Mouse (Mus musculus) stomach, embryonic 15.5 days (tissue): Measurements from ENCODE around the gene Scn3b. TPM values are rescaled to one million over a fixed set of nuclear protein-coding genes. Genes with fewer than 3 reads are reported as not detected.

Experiments used
- ATAC-seq: fragments of 200-750 bp; cut with Nextera tagmentation; 2 replicates; pipeline ENCODE4 v1.8.0; 2017; ENCODE audit warnings: low read depth, moderate number of reproducible peaks, moderate TSS enrichment; ENCODE audit not compliant: insufficient read depth, low FRiP score
- H3K27ac ChIP-seq: fragments of 300-500 bp; sonication (generic); 2 replicates; pipeline ENCODE4 v1.5.1; 2015; ENCODE audit warnings: mild to moderate bottlenecking, inconsistent platforms
- H3K27me3 ChIP-seq: fragments of 300-500 bp; sonication (generic); replicated peaks from 2 replicates; pipeline ENCODE4 v1.6.1; 2015; ENCODE audit warnings: inconsistent platforms
- H3K36me3 ChIP-seq: fragments of 300-500 bp; sonication (generic); 2 replicates; pipeline ENCODE4 v1.6.1; 2015; ENCODE audit warnings: inconsistent platforms
- H3K4me1 ChIP-seq: fragments of 300-500 bp; sonication (generic); 2 replicates; pipeline ENCODE4 v1.6.1; 2015; ENCODE audit warnings: inconsistent platforms
- H3K4me2 ChIP-seq: fragments of 300-500 bp; sonication (generic); 2 replicates; pipeline ENCODE4 v1.6.1; 2015; ENCODE audit warnings: mild to moderate bottlenecking, inconsistent platforms
- H3K4me3 ChIP-seq: fragments of 300-500 bp; sonication (generic); replicated peaks from 2 replicates; pipeline ENCODE4 v1.5.1; 2015; ENCODE audit warnings: inconsistent platforms
- H3K9ac ChIP-seq: fragments of 300-500 bp; sonication (generic); 2 replicates; pipeline ENCODE4 v1.6.1; 2015; ENCODE audit warnings: inconsistent platforms
- H3K9me3 ChIP-seq: fragments of 300-500 bp; sonication (generic); 2 replicates; pipeline ENCODE4 v1.6.1; 2016; ENCODE audit warnings: inconsistent platforms
- WGBS: fragments of 180-500 bp; shearing (Covaris S2); methylation state at CpG from one replicate; pipeline ENCODE4 v1.1.7; 2015; 5-methylcytosine and 5-hydroxymethylcytosine counted together
- polyA plus RNA-seq: library from polyadenylated mRNA; unstranded; fragments of >200 nt; fragmentation: Nextera tagmentation; extraction: Ambion mirVana; gene quantifications from 2 replicates; pipeline ENCODE4 v1.2.1, GENCODE M21; 2015

The Scn3b gene
- polyA plus RNA-seq = 5.2 and 6.1 TPM in 2 replicates

GRCm38 (mm10) chr9:40269103-40269861 is at the start of gene Scn3b:
TSS of gene Scn3b (plus strand) at chr9:40269217.
- peak within 1 kb of the TSS; percentile 28 for H3K4me3 ChIP-seq
- no peaks in the 10 kb centered on the region for H3K36me3 ChIP-seq
- peaks cover 9% of the 10 kb centered on the region for H3K27me3 ChIP-seq
- peak; percentile 77; the same call in 1 of the 2 replicates for ATAC-seq
- under 1% methylated on average over 39 of the region's 42 CpGs for WGBS
- peak within 1 kb of the TSS; percentile 60 for H3K4me2 ChIP-seq
- no peaks in the 10 kb centered on the region for H3K9me3 ChIP-seq
- H3K4me1 ChIP-seq = peaks cover 16% of the 10 kb centered on the region; the same call in 1 of the 2 replicates
- H3K27ac ChIP-seq = no peak within 1 kb of the TSS
- H3K9ac ChIP-seq = no peak within 1 kb of the TSS

GRCm38 (mm10) chr9:40224289-40224688 is 44.7 kb upstream of the Scn3b start:
- H3K4me1 ChIP-seq = no peaks in the 10 kb centered on the region
- no peak overlapping the region for H3K4me3 ChIP-seq
- no peak for ATAC-seq
- no peak overlapping the region for H3K4me2 ChIP-seq
- no peaks in the 10 kb centered on the region for H3K27me3 ChIP-seq
- 69% methylated on average over 4 of the region's 4 CpGs for WGBS
- no peak overlapping the region for H3K27ac ChIP-seq
- no peaks in the 10 kb centered on the region for H3K9me3 ChIP-seq
- H3K36me3 ChIP-seq = no peaks in the 10 kb centered on the region
- H3K9ac ChIP-seq = no peak overlapping the region

- no peak; the same call in 1 of the 2 replicates for ATAC-seq
- 64% methylated on average over 10 of the region's 10 CpGs for WGBS
- H3K4me3 ChIP-seq = no peak overlapping the region
These were observed 40.9 kb upstream of the Scn3b start for GRCm38 (mm10) chr9:40227874-40228789.

GRCm38 (mm10) chr9:40228804-40229331 is 40.1 kb upstream of the Scn3b start:
- 61% methylated on average over 6 of the region's 6 CpGs for WGBS
- ATAC-seq = no peak
- no peak overlapping the region for H3K4me3 ChIP-seq

More at GRCm38 (mm10) chr9:40227874-40228789, 40.9 kb upstream of the Scn3b start:
- Histone ChIP-seq H3K4me1 (no peaks in the 10 kb centered on the region), H3K4me2 (no peak overlapping the region), H3K36me3 (no peaks in the 10 kb centered on the region), H3K27ac (no peak overlapping the region), H3K9ac (no peak overlapping the region), H3K27me3 (no peaks in the 10 kb centered on the region), H3K9me3 (no peaks in the 10 kb centered on the region)

GRCm38 (mm10) chr9:40229479-40229878 is 39.5 kb upstream of the Scn3b start:
- Histone ChIP-seq H3K27me3 (no peaks in the 10 kb centered on the region), H3K4me3 (no peak overlapping the region), H3K36me3 (no peaks in the 10 kb centered on the region), H3K4me2 (no peak overlapping the region), H3K9ac (no peak overlapping the region), H3K9me3 (no peaks in the 10 kb centered on the region), H3K27ac (no peak overlapping the region), H3K4me1 (no peaks in the 10 kb centered on the region)
- WGBS = 53% methylated on average over 5 of the region's 5 CpGs
- ATAC-seq = no peak

More at GRCm38 (mm10) chr9:40228804-40229331, 40.1 kb upstream of the Scn3b start:
- Histone ChIP-seq H3K36me3 (no peaks in the 10 kb centered on the region), H3K9ac (no peak overlapping the region), H3K27ac (no peak overlapping the region), H3K27me3 (no peaks in the 10 kb centered on the region), H3K4me1 (no peaks in the 10 kb centered on the region), H3K9me3 (no peaks in the 10 kb centered on the region), H3K4me2 (no peak overlapping the region)

GRCm38 (mm10) chr9:40231019-40231418 is 38.0 kb upstream of the Scn3b start:
- WGBS = 77% methylated on average over 3 of the region's 3 CpGs
- no peaks in the 10 kb centered on the region for H3K27me3 ChIP-seq

GRCm38 (mm10) chr9:40234233-40235072 is 34.6 kb upstream of the Scn3b start:
- H3K36me3 ChIP-seq = no peaks in the 10 kb centered on the region
- H3K27ac ChIP-seq = no peak overlapping the region
- H3K27me3 ChIP-seq = no peaks in the 10 kb centered on the region
- no peaks in the 10 kb centered on the region for H3K9me3 ChIP-seq
- no peak overlapping the region for H3K4me3 ChIP-seq
- no peaks in the 10 kb centered on the region for H3K4me1 ChIP-seq
- no peak overlapping the region for H3K9ac ChIP-seq
- H3K4me2 ChIP-seq = no peak overlapping the region
- ATAC-seq = no peak
- 57% methylated on average over 10 of the region's 10 CpGs for WGBS

More at GRCm38 (mm10) chr9:40231019-40231418, 38.0 kb upstream of the Scn3b start:
- no peak overlapping the region for H3K9ac ChIP-seq
- no peaks in the 10 kb centered on the region for H3K36me3 ChIP-seq
- no peaks in the 10 kb centered on the region for H3K4me1 ChIP-seq
- H3K27ac ChIP-seq = no peak overlapping the region
- H3K4me2 ChIP-seq = no peak overlapping the region
- no peak for ATAC-seq
- no peak overlapping the region for H3K4me3 ChIP-seq
- no peaks in the 10 kb centered on the region for H3K9me3 ChIP-seq

GRCm38 (mm10) chr9:40235220-40235619 is 33.8 kb upstream of the Scn3b start:
- Histone ChIP-seq H3K4me3 (no peak overlapping the region), H3K27me3 (no peaks in the 10 kb centered on the region), H3K36me3 (no peaks in the 10 kb centered on the region), H3K4me2 (no peak overlapping the region), H3K9ac (no peak overlapping the region), H3K27ac (no peak overlapping the region), H3K9me3 (no peaks in the 10 kb centered on the region), H3K4me1 (no peaks in the 10 kb centered on the region)
- 79% methylated on average over 7 of the region's 7 CpGs for WGBS
- no peak for ATAC-seq

- no peaks in the 10 kb centered on the region for H3K9me3 ChIP-seq
- 0 out of 2 replicates have a peak, but pooled peaks cover 6% of the 10 kb centered on the region for H3K4me1 ChIP-seq
- no peak overlapping the region for H3K27ac ChIP-seq
- no peak overlapping the region for H3K4me3 ChIP-seq
- ATAC-seq = no peak
- H3K4me2 ChIP-seq = no peak overlapping the region
- no peak overlapping the region for H3K9ac ChIP-seq
- no peaks in the 10 kb centered on the region for H3K36me3 ChIP-seq
- WGBS = 44% methylated on average over 4 of the region's 4 CpGs
- H3K27me3 ChIP-seq = no peaks in the 10 kb centered on the region
These were observed 29.3 kb upstream of the Scn3b start for GRCm38 (mm10) chr9:40239749-40240148.

GRCm38 (mm10) chr9:40240311-40240710 is 28.7 kb upstream of the Scn3b start:
- no peak overlapping the region for H3K9ac ChIP-seq
- WGBS = 24% methylated on average over 5 of the region's 5 CpGs
- H3K4me2 ChIP-seq = no peak overlapping the region
- no peak overlapping the region for H3K27ac ChIP-seq
- ATAC-seq = no peak
- H3K4me3 ChIP-seq = no peak overlapping the region
- H3K27me3 ChIP-seq = no peaks in the 10 kb centered on the region
- H3K36me3 ChIP-seq = no peaks in the 10 kb centered on the region
- H3K4me1 ChIP-seq = 0 out of 2 replicates have a peak, but pooled peaks cover 6% of the 10 kb centered on the region
- no peaks in the 10 kb centered on the region for H3K9me3 ChIP-seq

- no peak overlapping the region for H3K9ac ChIP-seq
- H3K27ac ChIP-seq = no peak overlapping the region
- H3K27me3 ChIP-seq = no peaks in the 10 kb centered on the region
- peak; percentile 71; the same call in 1 of the 2 replicates for ATAC-seq
- 0 out of 2 replicates have a peak, but pooled peaks cover 6% of the 10 kb centered on the region for H3K4me1 ChIP-seq
- H3K36me3 ChIP-seq = no peaks in the 10 kb centered on the region
- WGBS = 2% methylated on average over 15 of the region's 15 CpGs
- H3K4me2 ChIP-seq = peak overlapping the region; percentile 72
- H3K9me3 ChIP-seq = no peaks in the 10 kb centered on the region
- H3K4me3 ChIP-seq = peak overlapping the region; percentile 40
These were observed 27.7 kb upstream of the Scn3b start for GRCm38 (mm10) chr9:40241223-40241801.
